Mouse (Mus musculus): ENCODE data around the gene Actrt2. TPM values are rescaled to one million over a fixed set of nuclear protein-coding genes. Genes with fewer than 3 reads are reported as not detected.

The Actrt2 gene
- polyA plus RNA-seq, 1 experiment from 2014 or later: not detected

DNA sequence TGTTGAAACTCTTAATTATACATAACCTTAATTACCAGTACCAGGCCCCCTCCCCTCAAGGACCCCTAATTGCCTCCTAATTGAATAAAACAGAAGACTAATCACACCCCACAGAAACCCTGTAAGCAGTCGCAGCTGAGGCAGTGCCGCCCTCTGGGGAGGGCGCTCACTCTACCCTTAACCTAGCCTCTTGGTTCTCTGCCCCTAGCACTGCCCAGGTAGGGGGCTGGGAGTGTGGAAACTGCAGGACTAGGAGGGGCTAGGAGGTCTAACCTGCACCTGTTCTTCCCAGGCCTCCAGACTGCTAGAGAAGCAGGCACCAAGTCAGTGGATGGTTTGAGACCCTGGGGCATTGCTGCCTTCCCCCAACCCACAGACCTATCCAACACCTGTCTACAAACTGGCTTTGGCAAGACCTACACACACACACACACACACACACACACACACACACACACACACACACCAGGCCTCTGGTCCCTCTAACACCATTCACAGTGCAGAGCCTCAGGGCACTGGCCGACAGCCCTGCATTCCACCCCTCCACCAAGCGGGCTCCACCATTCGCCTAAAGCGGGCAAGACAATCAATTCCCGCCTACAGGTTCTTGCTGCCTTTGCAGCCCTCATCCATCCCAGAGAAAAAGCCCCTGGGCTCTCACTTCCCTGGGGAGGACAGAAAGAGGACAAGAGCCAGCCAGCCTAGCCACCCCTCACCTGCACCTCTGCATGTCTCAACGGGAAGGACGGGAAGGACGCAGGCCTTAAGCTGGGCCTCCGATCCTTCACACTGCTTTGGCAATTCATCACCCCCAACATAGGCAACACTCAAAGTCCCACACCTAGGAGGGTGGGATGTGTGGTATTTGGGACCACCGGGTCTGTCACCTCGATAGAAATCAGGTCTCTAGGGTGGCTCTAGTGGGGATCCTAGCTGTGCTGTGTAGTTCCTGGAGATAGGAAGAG lies 34.6 kb downstream of the Actrt2 start:
- peaks cover 30% of the 10 kb centered on the region for H3K4me1 ChIP-seq (ENCODE audit: control insufficient read depth, insufficient read depth, low read length)
- peak overlapping the region; percentile 79 for H3K4me3 ChIP-seq (ENCODE audit: low read depth, low read length)
- ATAC-seq (replicated peaks; ENCODE audit: insufficient number of reproducible peaks, low FRiP score, low TSS enrichment): no peak
- H3K9ac ChIP-seq (ENCODE audit: low read depth, low read length): peak overlapping the region; percentile 91
- no peaks in the 10 kb centered on the region for H3K36me3 ChIP-seq (ENCODE audit: control insufficient read depth, insufficient read depth, low read length)
- 27% methylated on average over 14 of the region's 14 CpGs for WGBS (ENCODE audit: insufficient replicate concordance)
- peak overlapping the region; percentile 85 for H3K4me2 ChIP-seq
- H3K27me3 ChIP-seq (ENCODE audit: control insufficient read depth, insufficient read depth, low read length): peaks cover 68% of the 10 kb centered on the region
- H3K9me3 ChIP-seq (replicated peaks; ENCODE audit: control insufficient read depth, low read length): no peaks in the 10 kb centered on the region
- H3K27ac ChIP-seq (ENCODE audit: low read depth, low read length): no peak overlapping the region

GRCm38 (mm10) chr4:154630763-154631162 lies 36.9 kb downstream of the Actrt2 start:
- no peak overlapping the region for H3K9ac ChIP-seq (ENCODE audit: low read depth, low read length)
- H3K4me1 ChIP-seq (ENCODE audit: control insufficient read depth, insufficient read depth, low read length): peaks cover 46% of the 10 kb centered on the region
- H3K36me3 ChIP-seq (ENCODE audit: control insufficient read depth, insufficient read depth, low read length): no peaks in the 10 kb centered on the region
- no peak overlapping the region for H3K27ac ChIP-seq (ENCODE audit: low read depth, low read length)
- ATAC-seq (replicated peaks; ENCODE audit: insufficient number of reproducible peaks, low FRiP score, low TSS enrichment): no peak
- H3K4me2 ChIP-seq: no peak overlapping the region
- no peak overlapping the region for H3K4me3 ChIP-seq (ENCODE audit: low read depth, low read length)
- 50% methylated on average over 3 of the region's 3 CpGs for WGBS (ENCODE audit: insufficient replicate concordance)
- peaks cover 58% of the 10 kb centered on the region for H3K27me3 ChIP-seq (ENCODE audit: control insufficient read depth, insufficient read depth, low read length)
- H3K9me3 ChIP-seq (replicated peaks; ENCODE audit: control insufficient read depth, low read length): no peaks in the 10 kb centered on the region

DNA sequence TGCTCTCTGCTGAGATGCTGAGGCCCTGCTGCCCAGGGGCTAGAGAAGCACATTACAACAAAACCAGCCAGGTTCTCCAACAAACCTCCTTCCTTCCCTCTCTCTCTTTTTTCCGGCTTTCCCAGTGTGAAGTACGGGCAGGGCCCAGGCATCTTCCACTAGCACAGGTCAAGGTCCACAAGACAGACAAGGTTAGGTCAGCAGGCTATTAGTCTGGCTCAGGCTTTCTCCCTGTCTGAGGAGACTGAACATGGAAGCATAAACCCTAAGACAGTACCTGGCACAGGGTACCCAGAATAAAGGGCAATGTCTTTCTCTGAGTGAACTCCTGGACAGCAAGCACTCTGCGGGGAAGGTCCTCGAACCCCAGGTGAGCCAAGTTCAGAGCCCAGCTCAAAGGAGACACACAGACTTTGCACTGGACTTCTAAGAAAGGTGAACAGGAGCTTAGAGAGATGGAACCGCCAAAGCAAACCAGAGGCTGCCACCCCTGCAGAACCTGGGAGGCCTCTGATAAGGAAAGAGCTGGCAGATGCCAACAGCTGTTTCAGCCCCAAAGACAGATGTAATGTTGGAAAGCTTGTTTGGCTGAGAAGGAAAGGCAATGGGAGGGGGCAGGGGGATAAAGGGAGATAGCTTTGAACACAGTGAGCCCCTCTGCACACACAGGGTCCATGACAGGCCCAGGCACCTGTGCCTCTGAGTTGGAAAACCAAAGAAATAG lies 40.1 kb downstream of the Actrt2 start:
- no peak overlapping the region for H3K4me3 ChIP-seq (ENCODE audit: low read depth, low read length)
- no peak overlapping the region for H3K4me2 ChIP-seq
- no peaks in the 10 kb centered on the region for H3K36me3 ChIP-seq (ENCODE audit: control insufficient read depth, insufficient read depth, low read length)
- peaks cover 34% of the 10 kb centered on the region for H3K4me1 ChIP-seq (ENCODE audit: control insufficient read depth, insufficient read depth, low read length)
- no peak overlapping the region for H3K9ac ChIP-seq (ENCODE audit: low read depth, low read length)
- peaks cover 42% of the 10 kb centered on the region for H3K27me3 ChIP-seq (ENCODE audit: control insufficient read depth, insufficient read depth, low read length)
- 82% methylated on average over 5 of the region's 5 CpGs for WGBS (ENCODE audit: insufficient replicate concordance)
- no peak for ATAC-seq (replicated peaks; ENCODE audit: insufficient number of reproducible peaks, low FRiP score, low TSS enrichment)
- no peaks in the 10 kb centered on the region for H3K9me3 ChIP-seq (replicated peaks; ENCODE audit: control insufficient read depth, low read length)
- no peak overlapping the region for H3K27ac ChIP-seq (ENCODE audit: low read depth, low read length)

GRCm38 (mm10) chr4:154626282-154626681 lies 41.4 kb downstream of the Actrt2 start:
- H3K27ac ChIP-seq (ENCODE audit: low read depth, low read length): no peak overlapping the region
- WGBS (ENCODE audit: insufficient replicate concordance): 72% methylated on average over 2 of the region's 2 CpGs
- H3K9ac ChIP-seq (ENCODE audit: low read depth, low read length): no peak overlapping the region
- ATAC-seq (replicated peaks; ENCODE audit: insufficient number of reproducible peaks, low FRiP score, low TSS enrichment): no peak; the same call in 1 of the 2 replicates
- no peaks in the 10 kb centered on the region for H3K36me3 ChIP-seq (ENCODE audit: control insufficient read depth, insufficient read depth, low read length)
- peaks cover 34% of the 10 kb centered on the region for H3K27me3 ChIP-seq (ENCODE audit: control insufficient read depth, insufficient read depth, low read length)
- H3K4me2 ChIP-seq: no peak overlapping the region
- H3K4me1 ChIP-seq (ENCODE audit: control insufficient read depth, insufficient read depth, low read length): peaks cover 36% of the 10 kb centered on the region
- no peaks in the 10 kb centered on the region for H3K9me3 ChIP-seq (replicated peaks; ENCODE audit: control insufficient read depth, low read length)
- no peak overlapping the region for H3K4me3 ChIP-seq (ENCODE audit: low read depth, low read length)

DNA sequence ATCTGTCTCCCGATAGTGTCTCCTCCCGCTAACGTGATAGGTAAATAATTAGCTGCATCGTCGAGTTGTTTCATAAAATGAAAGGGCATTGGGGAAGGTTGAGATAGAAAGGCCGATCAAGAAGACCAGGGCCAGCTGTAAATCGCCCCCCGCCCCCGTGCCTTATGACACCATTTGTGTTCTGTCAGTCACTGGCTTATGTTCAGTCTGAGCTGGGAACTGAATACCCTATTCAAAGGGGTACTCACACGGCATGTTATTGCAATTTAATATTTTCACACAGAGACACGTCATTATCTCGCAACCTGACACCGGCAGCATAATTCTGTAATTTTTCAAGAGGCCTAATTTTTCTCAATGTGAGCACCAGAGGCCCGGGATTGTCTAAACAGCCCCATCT lies 42.0 kb downstream of the Actrt2 start:
- peaks cover 31% of the 10 kb centered on the region for H3K4me1 ChIP-seq (ENCODE audit: control insufficient read depth, insufficient read depth, low read length)
- no peak overlapping the region for H3K27ac ChIP-seq (ENCODE audit: low read depth, low read length)
- no peak for ATAC-seq (replicated peaks; ENCODE audit: insufficient number of reproducible peaks, low FRiP score, low TSS enrichment)
- WGBS (ENCODE audit: insufficient replicate concordance): 63% methylated on average over 14 of the region's 14 CpGs
- no peaks in the 10 kb centered on the region for H3K9me3 ChIP-seq (replicated peaks; ENCODE audit: control insufficient read depth, low read length)
- H3K4me3 ChIP-seq (ENCODE audit: low read depth, low read length): no peak overlapping the region
- H3K9ac ChIP-seq (ENCODE audit: low read depth, low read length): no peak overlapping the region
- H3K27me3 ChIP-seq (ENCODE audit: control insufficient read depth, insufficient read depth, low read length): peaks cover 29% of the 10 kb centered on the region
- no peaks in the 10 kb centered on the region for H3K36me3 ChIP-seq (ENCODE audit: control insufficient read depth, insufficient read depth, low read length)
- no peak overlapping the region for H3K4me2 ChIP-seq

DNA sequence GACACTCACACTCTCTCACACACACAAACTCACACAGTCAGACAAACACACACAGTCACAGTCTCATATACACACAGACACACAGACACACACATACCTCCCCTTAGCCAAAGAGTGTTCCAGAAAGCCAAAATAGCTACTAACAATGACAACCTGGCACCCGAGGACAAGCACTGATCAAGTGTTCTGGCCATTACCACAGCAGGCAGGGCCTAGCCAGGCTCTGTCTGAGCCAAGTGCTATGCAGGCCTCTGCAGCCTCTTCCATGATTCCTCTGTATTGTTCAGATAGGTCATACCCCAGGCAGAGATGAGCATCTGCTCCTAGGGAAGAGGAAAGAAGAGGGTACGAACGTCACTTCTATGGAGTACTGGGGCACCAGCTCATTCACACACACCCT lies 44.4 kb downstream of the Actrt2 start:
- no peak overlapping the region for H3K9ac ChIP-seq (ENCODE audit: low read depth, low read length)
- WGBS (ENCODE audit: insufficient replicate concordance): 73% methylated on average over 3 of the region's 3 CpGs
- H3K36me3 ChIP-seq (ENCODE audit: control insufficient read depth, insufficient read depth, low read length): no peaks in the 10 kb centered on the region
- no peaks in the 10 kb centered on the region for H3K9me3 ChIP-seq (replicated peaks; ENCODE audit: control insufficient read depth, low read length)
- H3K4me1 ChIP-seq (ENCODE audit: control insufficient read depth, insufficient read depth, low read length): peaks cover 22% of the 10 kb centered on the region; the same call in 1 of the 2 replicates
- peaks cover 13% of the 10 kb centered on the region; the same call in 1 of the 2 replicates for H3K27me3 ChIP-seq (ENCODE audit: control insufficient read depth, insufficient read depth, low read length)
- H3K4me3 ChIP-seq (ENCODE audit: low read depth, low read length): no peak overlapping the region
- no peak for ATAC-seq (replicated peaks; ENCODE audit: insufficient number of reproducible peaks, low FRiP score, low TSS enrichment)
- no peak overlapping the region for H3K27ac ChIP-seq (ENCODE audit: low read depth, low read length)
- H3K4me2 ChIP-seq: no peak overlapping the region

- Histone ChIP-seq H3K4me3 (ENCODE audit: low read depth, low read length) (no peak overlapping the region), H3K27me3 (ENCODE audit: control insufficient read depth, insufficient read depth, low read length) (peaks cover 9% of the 10 kb centered on the region; the same call in 1 of the 2 replicates), H3K27ac (ENCODE audit: low read depth, low read length) (no peak overlapping the region), H3K9ac (ENCODE audit: low read depth, low read length) (no peak overlapping the region), H3K36me3 (ENCODE audit: control insufficient read depth, insufficient read depth, low read length) (no peaks in the 10 kb centered on the region), H3K4me1 (ENCODE audit: control insufficient read depth, insufficient read depth, low read length) (peaks cover 15% of the 10 kb centered on the region; the same call in 1 of the 2 replicates), H3K9me3 (replicated peaks; ENCODE audit: control insufficient read depth, low read length) (no peaks in the 10 kb centered on the region), H3K4me2 (no peak overlapping the region)
- no peak for ATAC-seq (replicated peaks; ENCODE audit: insufficient number of reproducible peaks, low FRiP score, low TSS enrichment)
- 84% methylated on average over 4 of the region's 4 CpGs for WGBS (ENCODE audit: insufficient replicate concordance)
These were observed 45.1 kb downstream of the Actrt2 start for GRCm38 (mm10) chr4:154622521-154622920.

All from heart, embryonic 11.5 days (tissue).